Mouse (Mus musculus): ENCODE results near the gene Mgl2.
A peak's percentile ranks its signal among the peaks of the same experiment; 100 is the strongest.

Gene Mgl2

GRCm38 (mm10) chr11:70129926-70130379 lies at the start of gene Mgl2:
TSS of gene Mgl2 (plus strand) at chr11:70130329.
- no peaks in the 10 kb centered on the region for H3K36me3 ChIP-seq (ENCODE audit: insufficient read depth, low read length)
- peaks cover 6% of the 10 kb centered on the region; the same call in 1 of the 2 replicates for H3K4me1 ChIP-seq (replicated peaks; ENCODE audit: low read depth, low read length)
- TF ChIP-seq CTCF (conservative IDR thresholded peaks at IDR 0.05; ENCODE audit: low read length) = no peak
- TF ChIP-seq POU5F1 (IDR thresholded peaks at IDR 0.05; ENCODE audit: borderline replicate concordance, low read length) = no peak
- no peak for TF ChIP-seq NANOG (IDR thresholded peaks at IDR 0.05; ENCODE audit: borderline replicate concordance, low read length)
- peaks cover 5% of the 10 kb centered on the region; the same call in 1 of the 2 replicates for H3K27me3 ChIP-seq (ENCODE audit: insufficient read depth, low read length)
- H3K9me3 ChIP-seq (ENCODE audit: low read length) = peaks cover 6% of the 10 kb centered on the region
- H3K4me3 ChIP-seq (replicated peaks; ENCODE audit: low read length) = no peak within 1 kb of the TSS

GRCm38 (mm10) chr11:70080803-70081590 lies 49.1 kb upstream of the Mgl2 start:
- H3K9me3 ChIP-seq (ENCODE audit: low read length) = no peaks in the 10 kb centered on the region
- H3K36me3 ChIP-seq (ENCODE audit: insufficient read depth, low read length) = no peaks in the 10 kb centered on the region
- no peak overlapping the region for H3K4me3 ChIP-seq (replicated peaks; ENCODE audit: low read length)

GRCm38 (mm10) chr11:70084563-70084962 lies 45.6 kb upstream of the Mgl2 start:
- no peaks in the 10 kb centered on the region for H3K36me3 ChIP-seq (ENCODE audit: insufficient read depth, low read length)
- H3K4me1 ChIP-seq (replicated peaks; ENCODE audit: low read depth, low read length) = peaks cover 8% of the 10 kb centered on the region
- H3K4me3 ChIP-seq (replicated peaks; ENCODE audit: low read length) = peak overlapping the region; percentile 57
- TF ChIP-seq POU5F1 (IDR thresholded peaks at IDR 0.05; ENCODE audit: borderline replicate concordance, low read length) (no peak), NANOG (IDR thresholded peaks at IDR 0.05; ENCODE audit: borderline replicate concordance, low read length) (no peak), CTCF (conservative IDR thresholded peaks at IDR 0.05; ENCODE audit: low read length) (no peak)
- peaks cover 18% of the 10 kb centered on the region for H3K27me3 ChIP-seq (ENCODE audit: insufficient read depth, low read length)
- H3K9me3 ChIP-seq (ENCODE audit: low read length) = 0 out of 2 replicates have a peak, but pooled peaks cover 5% of the 10 kb centered on the region

More at GRCm38 (mm10) chr11:70080803-70081590, 49.1 kb upstream of the Mgl2 start:
- TF ChIP-seq NANOG (IDR thresholded peaks at IDR 0.05; ENCODE audit: borderline replicate concordance, low read length) (no peak), POU5F1 (IDR thresholded peaks at IDR 0.05; ENCODE audit: borderline replicate concordance, low read length) (no peak), CTCF (conservative IDR thresholded peaks at IDR 0.05; ENCODE audit: low read length) (no peak)
- peaks cover 8% of the 10 kb centered on the region for H3K4me1 ChIP-seq (replicated peaks; ENCODE audit: low read depth, low read length)
- H3K27me3 ChIP-seq (ENCODE audit: insufficient read depth, low read length) = peaks cover 14% of the 10 kb centered on the region

- no peaks in the 10 kb centered on the region for H3K36me3 ChIP-seq (ENCODE audit: insufficient read depth, low read length)
- peaks cover 17% of the 10 kb centered on the region for H3K27me3 ChIP-seq (ENCODE audit: insufficient read depth, low read length)
- no peak for TF ChIP-seq POU5F1 (IDR thresholded peaks at IDR 0.05; ENCODE audit: borderline replicate concordance, low read length)
- no peak within 1 kb of the TSS for H3K4me3 ChIP-seq (replicated peaks; ENCODE audit: low read length)
- H3K9me3 ChIP-seq (ENCODE audit: low read length) = no peaks in the 10 kb centered on the region
- H3K4me1 ChIP-seq (replicated peaks; ENCODE audit: low read depth, low read length) = peaks cover 15% of the 10 kb centered on the region
These were observed 37.9 kb upstream of the Mgl2 start, which contains the start of gene Asgr2 for GRCm38 (mm10) chr11:70091986-70092783. TSS of gene Asgr2 (plus strand) at chr11:70092644.

GRCm38 (mm10) chr11:70097396-70097795 lies 32.7 kb upstream of the Mgl2 start:
- Histone ChIP-seq H3K9me3 (ENCODE audit: low read length) (peaks cover 5% of the 10 kb centered on the region; the same call in 1 of the 2 replicates), H3K36me3 (ENCODE audit: insufficient read depth, low read length) (no peaks in the 10 kb centered on the region), H3K4me1 (replicated peaks; ENCODE audit: low read depth, low read length) (peaks cover 26% of the 10 kb centered on the region), H3K4me3 (replicated peaks; ENCODE audit: low read length) (peak overlapping the region; percentile 23; the same call in 1 of the 2 replicates), H3K27me3 (ENCODE audit: insufficient read depth, low read length) (peaks cover 35% of the 10 kb centered on the region)
- TF ChIP-seq CTCF (conservative IDR thresholded peaks at IDR 0.05; ENCODE audit: low read length) = no peak
- TF ChIP-seq NANOG (IDR thresholded peaks at IDR 0.05; ENCODE audit: borderline replicate concordance, low read length) = no peak
- TF ChIP-seq POU5F1 (IDR thresholded peaks at IDR 0.05; ENCODE audit: borderline replicate concordance, low read length) = no peak

GRCm38 (mm10) chr11:70099102-70099501 lies 31.0 kb upstream of the Mgl2 start:
- H3K27me3 ChIP-seq (ENCODE audit: insufficient read depth, low read length) = peaks cover 35% of the 10 kb centered on the region
- TF ChIP-seq POU5F1 (IDR thresholded peaks at IDR 0.05; ENCODE audit: borderline replicate concordance, low read length) = no peak
- no peak for TF ChIP-seq CTCF (conservative IDR thresholded peaks at IDR 0.05; ENCODE audit: low read length)
- no peak for TF ChIP-seq NANOG (IDR thresholded peaks at IDR 0.05; ENCODE audit: borderline replicate concordance, low read length)

GRCm38 (mm10) chr11:70099809-70100208 lies 30.3 kb upstream of the Mgl2 start:
- peaks cover 38% of the 10 kb centered on the region for H3K4me1 ChIP-seq (replicated peaks; ENCODE audit: low read depth, low read length)
- TF ChIP-seq NANOG (IDR thresholded peaks at IDR 0.05; ENCODE audit: borderline replicate concordance, low read length) = no peak
- no peak for TF ChIP-seq POU5F1 (IDR thresholded peaks at IDR 0.05; ENCODE audit: borderline replicate concordance, low read length)
- TF ChIP-seq CTCF (conservative IDR thresholded peaks at IDR 0.05; ENCODE audit: low read length) = no peak
- peaks cover 35% of the 10 kb centered on the region for H3K27me3 ChIP-seq (ENCODE audit: insufficient read depth, low read length)
- peaks cover 5% of the 10 kb centered on the region; the same call in 1 of the 2 replicates for H3K9me3 ChIP-seq (ENCODE audit: low read length)
- H3K36me3 ChIP-seq (ENCODE audit: insufficient read depth, low read length) = no peaks in the 10 kb centered on the region
- no peak overlapping the region for H3K4me3 ChIP-seq (replicated peaks; ENCODE audit: low read length)

More at GRCm38 (mm10) chr11:70099102-70099501, 31.0 kb upstream of the Mgl2 start:
- Histone ChIP-seq H3K36me3 (ENCODE audit: insufficient read depth, low read length) (no peaks in the 10 kb centered on the region), H3K4me1 (replicated peaks; ENCODE audit: low read depth, low read length) (peaks cover 32% of the 10 kb centered on the region), H3K9me3 (ENCODE audit: low read length) (peaks cover 5% of the 10 kb centered on the region; the same call in 1 of the 2 replicates), H3K4me3 (replicated peaks; ENCODE audit: low read length) (no peak overlapping the region)

GRCm38 (mm10) chr11:70103701-70104315 lies 26.3 kb upstream of the Mgl2 start:
- TF ChIP-seq CTCF (conservative IDR thresholded peaks at IDR 0.05; ENCODE audit: low read length) (no peak), NANOG (IDR thresholded peaks at IDR 0.05; ENCODE audit: borderline replicate concordance, low read length) (no peak), POU5F1 (IDR thresholded peaks at IDR 0.05; ENCODE audit: borderline replicate concordance, low read length) (no peak)
- peaks cover 31% of the 10 kb centered on the region for H3K4me1 ChIP-seq (replicated peaks; ENCODE audit: low read depth, low read length)
- peaks cover 16% of the 10 kb centered on the region for H3K27me3 ChIP-seq (ENCODE audit: insufficient read depth, low read length)
- no peak overlapping the region for H3K4me3 ChIP-seq (replicated peaks; ENCODE audit: low read length)
- no peaks in the 10 kb centered on the region for H3K36me3 ChIP-seq (ENCODE audit: insufficient read depth, low read length)
- peaks cover 3% of the 10 kb centered on the region; the same call in 1 of the 2 replicates for H3K9me3 ChIP-seq (ENCODE audit: low read length)
